Mouse (Mus musculus) neutrophil, adult 5-6 weeks (primary cell): ENCODE measurements at regions not wholly inside any gene's neighbourhood (a gene's known extent, or its start where the extent isn't known, plus 50 kb on each side); places are given as distances from the start of the nearest gene placed in this dataset.

Experiments
- ATAC-seq: fragments of 151-379, 151-347 bp; 2 replicates; pipeline ENCODE4 v1.8.0; 2017; ENCODE audit warnings: mild to moderate bottlenecking, moderate TSS enrichment; ENCODE audit not compliant: insufficient number of reproducible peaks, poor library complexity, low FRiP score, severe bottlenecking; ENCODE audit errors: extremely low read depth

- ATAC-seq = no peak
These were observed 111.0 kb upstream of the Sulf2 start for GRCm38 (mm10) chr2:166266507-166266906.

DNA sequence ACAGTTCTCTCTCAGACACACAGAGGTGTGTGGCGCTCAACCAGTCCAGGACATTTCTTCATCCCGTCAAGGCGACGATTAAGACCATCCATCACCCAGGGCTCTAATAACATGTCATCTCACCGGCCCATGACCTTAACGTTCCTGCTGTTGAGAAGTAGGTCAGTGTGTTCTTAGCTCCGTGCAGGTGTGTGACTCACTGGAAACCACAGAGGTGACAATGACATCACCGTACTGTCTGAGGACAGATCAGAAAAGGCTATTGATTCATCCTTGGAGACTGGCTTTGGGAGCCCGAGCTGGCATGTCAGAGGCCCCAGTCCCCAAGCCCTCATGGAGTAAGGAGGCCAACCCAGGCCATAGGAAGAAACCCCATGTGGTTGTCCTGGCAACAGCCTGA, 109.3 kb upstream of the Sulf2 start:
- no peak for ATAC-seq

- ATAC-seq = no peak
These were observed 106.3 kb upstream of the Sulf2 start for GRCm38 (mm10) chr2:166261799-166262198.

- ATAC-seq = no peak
These were observed 105.6 kb upstream of the Sulf2 start for GRCm38 (mm10) chr2:166261065-166261464.

DNA sequence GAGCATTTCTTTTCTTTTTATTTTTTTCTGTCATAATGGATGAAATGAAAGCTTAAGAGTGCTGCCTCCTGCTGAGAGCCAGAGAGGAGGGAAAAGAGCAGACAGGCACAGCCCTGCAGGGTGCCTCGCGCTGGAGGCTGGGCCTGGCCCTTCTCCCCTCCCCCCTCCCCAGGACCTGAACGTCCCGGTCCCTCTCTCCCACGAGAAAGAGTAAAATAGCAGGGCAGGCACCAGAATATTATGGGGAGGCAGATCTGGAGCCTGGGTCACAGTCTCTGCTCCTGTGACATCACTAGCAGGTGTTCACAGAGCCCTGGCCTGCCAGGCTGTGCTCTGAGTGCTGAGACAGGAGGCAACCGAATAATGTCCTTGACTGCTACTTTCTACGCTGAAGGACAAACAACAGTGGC, 103.3 kb upstream of the Sulf2 start:
- no peak for ATAC-seq

- no peak for ATAC-seq
These were observed 102.2 kb upstream of the Sulf2 start for GRCm38 (mm10) chr2:166257666-166258065.

- ATAC-seq = no peak
These were observed 100.7 kb upstream of the Sulf2 start for GRCm38 (mm10) chr2:166256193-166256592.

DNA sequence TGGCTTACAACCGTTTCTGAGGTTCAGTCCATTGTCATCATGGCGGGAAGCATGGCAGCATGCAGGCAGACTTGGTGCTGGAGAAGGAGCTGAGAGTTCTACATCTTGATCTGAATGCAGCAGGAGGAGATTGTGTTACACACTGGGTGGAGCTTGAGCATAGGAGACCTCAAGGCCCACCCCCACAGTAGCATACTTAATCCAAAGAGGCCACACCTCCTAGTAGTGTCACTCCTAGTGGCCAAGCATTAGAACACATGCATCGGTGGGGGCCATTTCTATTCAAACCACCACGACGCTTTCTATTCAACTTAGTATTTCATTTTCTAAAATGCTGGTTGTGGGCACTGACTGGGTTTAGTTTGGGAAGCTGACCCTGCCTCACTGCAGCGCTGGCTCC, 99.1 kb upstream of the Sulf2 start:
- no peak for ATAC-seq

DNA sequence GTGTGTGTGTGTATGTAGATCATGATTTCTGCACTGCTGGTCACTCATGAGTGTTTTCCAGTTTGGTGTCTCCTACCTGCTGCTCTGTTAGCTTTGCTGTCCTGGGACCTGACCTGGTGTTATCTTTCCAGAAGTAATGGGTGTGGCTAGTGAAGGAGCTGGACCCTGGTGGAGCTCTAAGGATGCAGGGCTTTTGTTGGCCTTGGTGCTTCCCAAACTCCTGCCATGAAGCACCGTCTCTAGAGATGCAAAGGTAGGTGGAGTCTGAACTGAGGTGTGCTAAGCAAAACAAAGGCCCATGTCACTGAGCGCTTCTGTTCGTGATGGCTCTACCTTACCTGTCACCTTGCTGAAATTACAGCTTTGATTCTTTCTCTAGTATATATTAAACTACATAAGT, 96.6 kb upstream of the Sulf2 start:
- ATAC-seq = no peak

- ATAC-seq = no peak
These were observed 96.0 kb upstream of the Sulf2 start for GRCm38 (mm10) chr2:166251421-166251820.

GRCm38 (mm10) chr2:166250571-166250970, 95.1 kb upstream of the Sulf2 start:
- ATAC-seq = no peak

GRCm38 (mm10) chr2:166249338-166249950, 94.0 kb upstream of the Sulf2 start:
- no peak for ATAC-seq

DNA sequence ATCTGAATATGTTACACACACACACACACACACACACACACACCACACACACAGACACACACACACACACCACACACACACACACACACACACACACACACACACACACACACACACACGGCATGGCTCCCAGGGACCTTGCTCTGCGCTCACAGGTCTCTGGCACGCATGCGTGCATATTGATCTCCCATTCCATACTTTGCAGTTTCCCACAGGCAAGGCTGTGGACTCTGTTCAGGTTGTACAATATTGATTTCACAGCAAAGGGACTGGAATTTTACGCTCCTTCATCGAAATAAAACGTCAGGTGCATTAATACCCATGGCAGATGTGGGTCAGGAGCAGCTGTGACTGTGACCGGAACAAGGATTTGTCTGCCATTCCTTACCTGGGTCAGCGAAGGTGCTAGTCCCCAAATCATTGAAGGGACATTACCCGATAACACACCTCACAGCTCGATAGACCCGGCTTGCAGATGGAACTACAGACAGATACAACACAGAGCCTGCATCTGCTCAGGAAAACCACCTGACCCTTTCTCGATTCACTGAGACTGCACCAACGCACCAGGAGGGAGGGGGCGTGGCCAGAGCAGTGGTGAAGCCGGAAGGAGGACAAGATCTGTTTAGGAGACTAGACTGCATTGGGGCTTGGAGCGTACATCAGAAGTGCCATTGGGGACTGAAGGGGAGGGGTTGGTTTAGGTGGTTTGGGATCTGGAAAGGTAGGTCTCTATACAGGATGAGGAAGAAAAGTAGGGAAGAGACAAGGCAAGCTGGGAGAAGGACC, 91.1 kb upstream of the Sulf2 start:
- ATAC-seq = no peak

DNA sequence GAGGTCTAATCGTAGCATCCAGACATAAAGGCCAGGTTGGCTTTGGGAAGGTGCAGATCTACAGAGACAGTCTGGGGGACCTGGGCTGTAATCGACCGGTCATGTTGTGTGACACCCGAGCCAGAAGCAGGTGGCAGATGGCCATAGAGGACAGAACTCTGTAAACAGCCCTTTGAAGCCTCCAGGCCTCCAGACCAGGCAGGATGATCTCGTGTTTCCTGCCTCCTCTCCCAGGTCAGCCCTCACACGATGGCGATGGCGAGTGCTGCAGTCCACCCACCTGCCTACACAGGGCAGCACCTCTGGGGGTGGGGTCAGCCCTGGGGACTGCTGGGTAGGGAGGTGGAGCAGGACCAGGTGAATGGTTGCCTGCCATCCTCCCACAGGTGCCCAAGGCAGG, 89.8 kb upstream of the Sulf2 start:
- ATAC-seq = no peak

- ATAC-seq = no peak
These were observed 87.5 kb upstream of the Sulf2 start for GRCm38 (mm10) chr2:166242786-166243521.

- ATAC-seq = no peak
These were observed 85.8 kb upstream of the Sulf2 start for GRCm38 (mm10) chr2:166241310-166241709.

GRCm38 (mm10) chr2:166240056-166240455, 84.6 kb upstream of the Sulf2 start:
- ATAC-seq = no peak

GRCm38 (mm10) chr2:166237554-166238269, 82.2 kb upstream of the Sulf2 start:
- no peak for ATAC-seq

DNA sequence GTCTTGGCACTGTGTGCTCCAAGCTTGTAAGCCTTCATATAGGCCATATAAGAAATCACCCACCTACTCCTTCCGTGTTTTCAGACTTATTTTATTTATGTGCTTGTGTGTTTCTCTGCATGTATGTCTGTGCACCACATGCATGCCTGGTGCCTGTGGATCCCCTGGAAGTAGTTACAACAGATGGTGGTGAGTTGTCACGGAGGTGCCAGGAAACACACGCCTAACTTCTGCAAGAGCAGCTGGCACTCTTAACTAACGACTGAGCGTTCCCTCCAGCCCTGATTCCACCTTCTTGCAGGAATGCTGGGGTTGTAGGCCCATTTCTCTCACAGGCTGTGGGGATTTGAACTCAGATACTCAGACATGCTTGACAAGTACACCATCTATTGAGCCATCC, 80.6 kb upstream of the Sulf2 start:
- ATAC-seq = no peak
